Mouse (Mus musculus): ENCODE measurements around the gene Wfdc11.
"Not testable (repeated sequence)": the region's sequence is repeated elsewhere in the genome, so short reads cannot be mapped to it uniquely, and the experiment has no call there.

Gene Wfdc11

DNA sequence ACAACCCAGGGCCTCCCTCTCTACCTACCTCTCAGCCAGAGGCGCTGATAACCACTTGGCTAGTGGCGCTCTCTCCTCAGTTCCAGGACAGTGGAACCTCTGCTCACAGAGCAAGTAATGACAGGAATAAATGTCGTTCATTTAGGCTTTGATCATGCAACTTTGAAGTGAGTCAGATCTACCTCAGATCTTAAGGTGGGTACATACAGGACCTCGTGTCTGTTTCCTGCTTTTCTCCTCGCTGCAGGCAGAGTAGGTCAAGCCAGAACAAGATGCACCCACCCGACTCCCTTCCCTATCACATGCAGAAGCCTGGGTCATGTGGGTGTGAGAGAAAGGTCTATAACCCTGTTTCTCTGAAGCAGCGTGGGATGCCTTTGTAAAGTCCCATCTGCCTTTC is at the start of gene Wfdc11:
Gene Wfdc11, minus strand, starts transcription at position 101 of the 400 bp plus-strand sequence.
- DNase-seq (ENCODE audit: low spot score in 2 of 2), result no peak

DNA sequence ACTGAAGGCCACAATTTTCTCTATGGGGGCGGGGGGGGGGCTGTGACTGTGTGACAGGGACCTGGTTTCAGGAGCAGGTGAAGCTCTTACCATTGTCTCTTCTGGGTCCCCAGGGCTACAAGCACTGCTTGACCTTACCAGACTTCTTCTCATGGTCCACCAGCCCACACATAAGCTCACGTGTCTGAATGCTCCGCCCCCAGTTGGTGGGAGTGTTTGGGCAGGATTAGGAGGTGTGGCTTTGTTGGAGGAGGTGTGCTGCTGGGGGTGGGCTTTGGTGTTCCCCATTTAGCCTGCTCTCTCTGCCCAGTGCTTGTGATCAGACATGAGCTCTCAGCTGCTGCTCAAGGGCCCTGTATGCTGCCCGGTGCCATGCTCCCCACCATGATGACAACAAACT is 49.4 kb upstream of the Wfdc11 start:
- DNase-seq (ENCODE audit: low spot score in 2 of 2), result no peak

DNA sequence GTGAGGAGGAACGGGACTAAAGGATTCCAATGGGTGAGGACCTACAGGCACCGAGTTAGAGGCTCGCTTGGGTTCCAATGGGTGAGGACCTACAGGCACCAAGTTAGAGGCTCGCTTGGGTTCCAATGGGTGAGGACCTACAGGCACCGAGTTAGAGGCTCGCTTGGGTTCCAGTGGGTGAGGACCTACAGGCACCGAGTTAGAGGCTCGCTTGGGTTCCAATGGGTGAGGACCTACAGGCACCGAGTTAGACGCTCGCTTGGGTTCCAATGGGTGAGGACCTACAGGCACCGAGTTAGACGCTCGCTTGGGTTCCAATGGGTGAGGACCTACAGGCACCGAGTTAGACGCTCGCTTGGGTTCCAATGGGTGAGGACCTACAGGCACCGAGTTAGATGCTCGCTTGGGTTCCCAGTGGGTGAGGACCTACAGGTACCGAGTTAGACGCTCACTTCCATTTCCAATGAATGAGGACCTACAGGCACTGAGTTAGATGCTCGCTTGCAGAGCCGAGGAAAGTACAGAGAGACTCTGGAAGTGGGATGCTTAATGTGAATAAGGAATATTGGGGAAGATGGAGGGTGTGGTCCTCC is 42.4 kb upstream of the Wfdc11 start:
- not testable (repeated sequence) for DNase-seq (ENCODE audit: low spot score in 2 of 2)

DNA sequence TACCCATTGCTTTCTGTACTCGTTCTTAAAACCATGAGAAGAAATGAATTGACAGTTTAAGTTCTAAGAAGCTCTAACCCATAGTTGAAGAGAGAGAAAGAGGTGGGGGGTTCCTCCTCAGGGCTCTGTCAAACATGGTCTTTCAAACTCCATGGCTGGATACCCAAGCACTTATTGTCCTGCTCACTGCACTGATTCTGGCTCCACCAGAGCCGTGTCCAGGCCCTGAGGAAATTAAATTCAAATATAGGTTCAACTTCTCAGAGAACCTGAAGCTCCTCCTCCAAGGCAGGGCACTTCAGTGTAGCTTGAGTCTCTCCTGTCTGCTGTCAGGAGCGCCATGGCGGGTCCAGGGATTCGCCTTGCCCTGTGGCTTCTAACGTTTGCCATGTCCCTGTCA is 41.1 kb upstream of the Wfdc11 start, which contains the start of gene Spint5:
Gene Spint5, plus strand, starts transcription at position 301 of the 400 bp plus-strand sequence.
- DNase-seq (ENCODE audit: low spot score in 2 of 2), result no peak

DNA sequence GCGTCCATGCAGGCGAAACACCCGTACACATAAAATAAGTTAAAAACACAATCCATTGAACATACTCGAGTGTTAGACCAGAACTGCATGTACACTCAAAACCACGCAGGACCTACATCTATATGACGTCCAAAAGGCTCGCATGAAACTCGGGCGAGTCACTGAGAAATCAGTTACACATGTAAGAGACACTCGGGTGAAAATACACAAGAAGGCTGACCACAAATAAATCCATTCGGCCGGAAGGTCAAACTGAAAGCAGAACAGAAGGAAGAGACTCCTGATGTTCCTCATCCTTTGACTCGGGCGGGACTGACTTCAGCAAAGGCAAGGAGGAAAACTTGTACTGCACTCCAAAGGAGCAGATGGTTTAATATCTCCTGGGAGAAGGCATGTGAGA is 32.1 kb upstream of the Wfdc11 start:
- DNase-seq (ENCODE audit: low spot score in 2 of 2), result no peak

DNA sequence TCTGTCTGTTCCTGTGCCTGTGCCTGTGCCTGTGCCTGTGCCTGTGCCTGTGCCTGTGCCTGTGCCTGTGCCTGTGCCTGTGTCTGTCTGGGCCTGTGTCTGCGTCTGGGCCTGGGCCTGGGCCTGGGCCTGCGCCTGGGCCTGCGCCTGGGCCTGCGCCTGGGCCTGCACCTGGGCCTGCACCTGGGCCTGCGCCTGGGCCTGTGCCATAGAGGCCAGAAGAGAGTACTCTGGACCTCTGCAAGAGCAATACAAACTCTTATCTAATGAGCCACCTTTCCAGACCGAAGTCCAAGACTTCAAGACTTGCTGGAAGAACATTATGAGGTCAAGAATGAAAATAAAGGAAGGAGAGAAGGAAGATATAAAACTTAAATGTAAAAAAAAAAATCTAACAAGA is 31.4 kb upstream of the Wfdc11 start:
- no peak for DNase-seq (ENCODE audit: low spot score in 2 of 2)

DNA sequence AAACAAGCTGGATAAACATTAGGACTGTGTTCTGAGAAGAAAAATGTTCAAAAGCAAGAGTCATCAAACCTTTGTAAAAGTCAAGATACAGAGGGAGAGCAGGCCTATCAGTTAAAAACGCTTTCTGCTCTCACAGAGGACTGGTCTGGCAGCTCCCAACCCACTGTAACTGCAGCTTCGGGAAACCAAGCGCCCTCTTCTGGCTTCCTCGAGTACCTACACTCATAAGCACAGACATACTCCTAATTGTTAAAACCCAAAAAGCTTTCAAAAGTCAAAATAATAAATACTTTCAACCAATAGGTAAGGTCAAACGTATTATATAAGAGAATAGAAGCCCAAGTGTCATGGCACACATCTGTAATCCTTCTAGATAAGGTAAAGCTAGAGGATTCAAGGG is 30.3 kb upstream of the Wfdc11 start:
- DNase-seq (ENCODE audit: low spot score in 2 of 2), result no peak

DNA sequence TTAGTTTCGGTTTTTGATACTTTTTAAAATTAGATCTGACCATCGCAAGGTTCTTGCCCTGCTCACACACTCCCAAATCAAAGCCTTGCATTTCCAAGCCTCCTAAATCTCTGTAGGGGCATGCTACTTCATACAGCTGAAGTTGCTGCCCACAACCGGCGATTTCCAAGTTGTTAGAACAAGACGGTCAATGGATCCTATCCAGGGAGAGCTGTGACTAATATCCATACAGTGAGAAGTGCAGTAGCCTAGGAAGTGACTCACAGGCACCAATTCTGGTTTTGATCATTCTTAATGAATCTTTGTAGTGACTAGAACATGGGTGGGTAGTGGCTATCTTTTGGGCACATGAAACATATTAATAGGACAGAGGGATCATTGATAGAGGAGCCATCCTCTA is 27.9 kb upstream of the Wfdc11 start:
- DNase-seq (ENCODE audit: low spot score in 2 of 2), result no peak

DNA sequence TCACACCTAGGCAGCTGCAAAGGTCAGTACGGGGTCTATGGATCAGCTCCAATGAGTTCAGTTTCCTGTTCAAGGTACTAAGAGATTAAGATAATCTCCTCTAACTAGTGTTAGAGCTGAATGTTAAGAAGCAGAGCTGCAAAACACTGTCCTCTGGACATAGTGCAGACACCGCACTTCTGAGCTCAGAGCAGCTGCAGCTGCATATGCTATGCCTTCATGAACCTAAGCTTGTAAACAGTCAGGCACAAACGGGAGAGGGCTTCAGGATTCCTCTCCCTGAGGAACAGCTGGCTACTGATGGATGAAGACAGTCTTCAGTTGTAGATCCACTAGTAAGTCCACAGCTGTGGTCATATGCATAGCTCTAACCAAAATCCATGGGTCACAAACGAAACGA is 27.1 kb upstream of the Wfdc11 start:
- DNase-seq (ENCODE audit: low spot score in 2 of 2), result no peak

DNA sequence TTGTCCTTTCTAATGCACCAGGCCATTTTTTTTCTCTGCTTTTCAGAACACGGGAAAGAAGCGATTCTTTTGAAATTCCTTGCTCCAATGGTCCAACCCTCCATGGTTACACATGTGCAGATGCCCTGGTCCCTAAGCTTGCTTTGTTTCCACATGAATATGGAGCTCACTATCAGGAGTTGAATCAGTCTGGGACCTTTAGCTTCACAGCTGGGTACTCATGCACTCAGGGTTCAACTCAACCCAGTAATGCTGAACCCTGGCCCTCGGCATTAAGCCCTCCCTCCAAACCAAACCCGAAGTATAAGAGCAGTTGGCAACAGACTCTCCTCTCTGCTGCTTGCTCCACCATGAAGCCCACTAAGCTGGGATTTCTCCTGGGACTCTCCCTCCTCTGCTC is 24.3 kb upstream of the Wfdc11 start, which contains the start of gene Spint4:
Gene Spint4, plus strand, starts transcription at position 301 of the 400 bp plus-strand sequence.
- no peak for DNase-seq (ENCODE audit: low spot score in 2 of 2)

DNA sequence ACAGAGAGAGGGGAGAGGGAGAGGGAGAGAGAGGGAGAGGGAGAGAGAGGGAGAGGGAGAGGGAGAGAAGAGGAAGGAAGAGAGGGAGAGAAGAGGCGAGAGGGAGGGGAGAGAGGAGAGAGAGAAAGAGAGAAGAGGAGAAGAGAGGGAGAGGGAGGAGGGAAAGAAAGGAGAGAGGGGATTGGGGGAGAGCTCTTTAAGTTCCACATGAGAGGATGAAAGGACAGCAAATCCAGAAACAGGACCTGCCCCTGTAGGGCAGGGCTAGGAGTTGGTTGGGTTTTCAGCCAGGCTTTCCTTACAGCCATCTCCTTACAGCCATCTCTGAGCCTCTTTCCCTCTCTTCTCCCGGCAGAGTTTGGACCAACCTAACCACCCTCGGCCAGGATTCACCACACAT is 10.9 kb upstream of the Wfdc11 start, which contains the start of gene Wfdc13:
Gene Wfdc13, plus strand, starts transcription at position 301 of the 400 bp plus-strand sequence.
- DNase-seq (ENCODE audit: low spot score in 2 of 2), result no peak

DNA sequence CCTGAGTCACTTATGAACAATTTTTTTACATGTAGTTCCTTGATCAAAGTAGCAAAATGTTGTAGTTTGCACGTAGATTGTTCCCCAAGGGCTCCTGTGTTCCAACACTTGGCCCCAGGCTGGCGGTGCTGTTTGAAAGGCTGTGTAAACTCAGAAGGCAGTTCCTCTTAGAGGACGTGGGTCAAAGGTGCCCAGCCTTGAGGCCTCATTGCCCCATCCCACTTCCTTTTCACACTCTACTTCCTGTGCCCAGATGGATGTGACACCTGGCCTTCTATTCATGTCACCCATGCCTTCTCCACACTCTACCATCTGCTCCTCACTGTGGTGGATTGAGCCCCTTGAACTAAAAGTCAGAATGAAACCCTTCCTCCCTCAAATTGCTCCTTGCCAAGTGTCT is 6.0 kb upstream of the Wfdc11 start:
- DNase-seq (ENCODE audit: low spot score in 2 of 2), result peak; percentile 35 to 59

DNA sequence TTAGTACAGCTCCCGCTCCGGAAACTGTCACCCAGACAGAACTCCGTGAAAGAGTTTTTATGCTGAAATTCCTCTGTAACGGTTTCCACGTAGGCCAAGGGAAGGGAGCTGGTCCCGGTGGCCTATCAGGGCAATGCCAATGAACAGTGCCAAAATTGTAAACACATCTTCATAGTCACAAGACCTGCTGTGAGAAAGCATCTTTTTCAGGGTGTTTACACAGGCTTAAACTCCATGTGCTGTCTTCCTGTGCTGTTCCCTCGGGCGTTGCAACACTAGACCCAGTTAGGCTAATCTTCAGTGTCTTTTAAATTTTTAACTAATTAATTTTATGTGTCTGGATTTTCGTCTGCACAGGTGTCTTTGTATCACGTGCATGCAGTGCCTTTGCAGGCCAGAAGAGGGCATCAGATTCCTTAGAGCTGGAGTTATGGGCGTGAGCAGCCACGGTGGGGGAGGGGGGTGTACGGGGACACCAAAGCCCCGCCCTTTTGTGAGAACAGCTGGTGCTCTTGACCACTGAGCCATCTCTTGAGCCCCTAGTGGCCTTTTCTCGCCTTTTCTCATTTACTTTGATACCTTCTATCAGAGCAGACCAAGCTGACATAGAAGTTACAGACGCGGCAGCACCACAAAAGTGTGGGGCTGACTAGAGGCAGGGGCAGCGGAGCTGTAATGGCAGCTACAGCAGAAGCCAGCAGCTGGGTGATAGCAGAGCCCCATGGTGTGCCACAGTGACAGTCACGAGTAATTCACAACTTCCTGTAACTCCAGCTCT is 5.2 kb upstream of the Wfdc11 start:
- peak; percentile 72 to 76 for DNase-seq (ENCODE audit: low spot score in 2 of 2)

DNA sequence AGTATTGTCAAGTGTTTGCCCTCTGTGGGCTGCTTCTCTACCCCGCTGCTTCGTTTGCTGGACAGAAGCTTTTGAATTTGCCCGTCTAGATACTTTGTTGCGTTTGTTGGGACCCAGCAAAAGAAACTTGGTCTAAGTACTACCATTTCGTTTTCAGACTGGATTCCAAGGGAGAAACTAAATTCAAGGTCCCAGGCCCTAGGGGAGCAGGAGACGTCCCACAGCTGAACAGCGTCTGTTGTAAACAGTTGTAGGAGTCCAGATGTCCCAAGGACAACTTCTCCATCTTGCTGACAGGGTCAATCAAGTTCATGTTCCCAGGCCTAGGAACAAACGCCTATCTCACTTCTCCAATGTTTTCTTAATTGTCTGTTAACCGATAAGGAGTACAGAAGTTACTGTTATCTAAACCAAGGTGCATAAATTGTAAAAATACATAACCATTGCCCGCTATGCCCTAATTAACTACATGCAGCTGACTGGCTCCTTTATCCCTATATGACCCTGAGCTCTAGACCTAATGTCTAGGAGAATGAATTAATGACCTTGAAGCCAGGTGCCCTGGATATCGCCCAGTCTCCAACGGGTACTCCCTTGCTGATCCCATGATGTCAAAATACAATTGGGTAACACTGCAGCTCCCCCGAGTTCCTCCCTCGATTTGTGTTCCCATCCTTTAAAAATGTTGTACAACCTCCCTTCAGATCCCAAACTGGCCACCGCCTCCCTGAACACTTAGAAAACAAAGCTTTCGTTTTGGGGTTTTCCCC is 3.2 kb upstream of the Wfdc11 start:
- DNase-seq (ENCODE audit: low spot score in 2 of 2), result no peak

DNA sequence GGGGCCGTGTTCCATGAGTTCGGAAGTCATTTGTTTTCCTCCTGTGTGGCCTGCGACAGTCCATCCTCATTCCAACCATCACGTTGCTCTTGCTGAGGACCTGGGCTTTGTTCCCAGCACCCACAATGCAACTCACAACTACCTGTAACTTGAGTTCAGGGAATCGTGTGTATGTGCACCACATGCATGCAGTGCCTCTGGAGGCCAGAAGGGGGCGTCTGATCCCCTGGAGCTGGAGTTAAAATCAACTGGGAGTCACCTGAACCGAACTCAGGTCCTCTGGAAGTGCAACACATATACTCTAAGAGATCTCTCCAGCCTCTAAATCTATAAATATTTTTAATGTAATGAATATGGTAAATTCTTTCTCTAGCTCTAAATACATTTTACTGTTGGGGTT is 2.2 kb upstream of the Wfdc11 start:
- no peak for DNase-seq (ENCODE audit: low spot score in 2 of 2)

DNA sequence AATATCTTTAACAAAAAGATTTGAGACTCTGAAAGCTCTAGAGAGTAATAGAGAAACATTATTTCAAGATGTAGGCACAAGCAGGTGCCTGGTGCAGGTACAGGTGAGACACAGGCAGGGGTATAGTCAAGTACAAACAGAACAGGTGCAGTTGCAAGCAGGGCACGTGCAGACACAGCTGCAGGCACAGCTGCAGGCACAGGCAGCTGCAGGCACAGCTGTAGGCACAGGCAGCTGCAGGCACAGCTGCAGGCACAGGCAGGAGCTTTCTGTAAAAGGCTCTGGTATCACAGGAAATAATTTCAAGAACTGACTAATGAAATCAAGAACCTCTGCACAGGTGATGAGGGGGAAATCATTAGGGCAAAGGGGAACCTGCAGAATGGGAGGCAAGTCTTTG is 2.9 kb downstream of the Wfdc11 start:
- no peak for DNase-seq (ENCODE audit: low spot score in 2 of 2)

DNA sequence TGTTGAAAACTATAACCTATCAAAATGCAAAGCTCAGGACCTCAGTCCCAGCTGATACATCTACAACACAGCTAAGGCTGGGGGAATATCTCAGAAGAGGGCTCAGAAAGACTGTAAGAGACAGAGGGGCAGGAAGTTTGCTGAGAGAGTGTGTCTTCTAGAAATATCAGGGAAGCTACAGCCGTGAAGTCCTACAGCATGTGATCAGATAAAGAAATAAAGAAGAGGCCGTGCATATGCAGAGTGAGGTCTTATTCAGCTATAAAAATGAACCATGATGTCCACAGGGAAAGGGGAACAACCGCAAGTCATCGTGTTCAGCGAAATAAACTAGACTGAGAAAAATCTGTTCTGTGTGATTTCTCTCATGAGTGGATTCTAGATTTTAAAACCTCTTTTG is 3.6 kb downstream of the Wfdc11 start:
- DNase-seq (ENCODE audit: low spot score in 2 of 2), result no peak

DNA sequence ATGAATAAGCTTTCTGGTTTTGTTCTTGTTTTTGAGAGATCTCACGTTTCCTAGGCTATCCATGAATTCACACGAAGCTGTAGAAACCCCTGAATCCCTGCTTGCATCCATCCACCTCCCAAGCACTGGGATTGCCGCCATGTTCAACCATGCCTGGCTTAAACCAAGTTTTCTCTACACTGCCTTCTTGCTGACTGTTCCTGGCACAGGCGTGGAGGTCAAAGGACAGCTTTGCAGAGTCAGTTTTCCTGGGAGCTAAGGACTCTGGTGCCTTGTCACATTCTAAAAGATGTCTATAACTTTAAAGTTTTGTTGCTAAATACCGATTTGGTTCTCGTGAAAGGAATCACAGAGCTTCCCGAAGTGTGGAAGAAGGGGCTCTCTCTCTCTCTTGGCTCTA is 9.0 kb downstream of the Wfdc11 start:
- no peak for DNase-seq (ENCODE audit: low spot score in 2 of 2)

DNA sequence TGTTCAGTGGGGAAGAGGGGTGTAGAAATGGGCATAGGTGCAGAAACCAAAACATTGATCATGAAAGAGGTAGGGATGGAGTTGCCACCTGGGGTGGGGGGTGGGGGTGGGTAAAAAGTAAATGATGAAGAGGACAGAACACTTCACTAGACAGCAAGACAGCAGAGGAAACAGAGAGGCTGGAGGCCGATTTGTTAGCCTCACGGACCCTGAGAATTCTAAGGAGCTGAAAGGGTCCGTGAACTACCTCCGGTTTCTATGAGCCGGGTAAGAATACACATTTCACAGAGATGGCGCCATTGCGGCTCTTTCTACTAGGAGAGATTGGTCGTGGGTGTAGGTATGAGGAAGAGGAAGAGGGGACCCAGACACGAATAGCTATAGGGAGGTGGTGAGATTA is 17.4 kb downstream of the Wfdc11 start, which contains the start of gene Wfdc9:
Gene Wfdc9, minus strand, starts transcription at position 101 of the 400 bp plus-strand sequence.
- DNase-seq (ENCODE audit: low spot score in 2 of 2), result no peak

DNA sequence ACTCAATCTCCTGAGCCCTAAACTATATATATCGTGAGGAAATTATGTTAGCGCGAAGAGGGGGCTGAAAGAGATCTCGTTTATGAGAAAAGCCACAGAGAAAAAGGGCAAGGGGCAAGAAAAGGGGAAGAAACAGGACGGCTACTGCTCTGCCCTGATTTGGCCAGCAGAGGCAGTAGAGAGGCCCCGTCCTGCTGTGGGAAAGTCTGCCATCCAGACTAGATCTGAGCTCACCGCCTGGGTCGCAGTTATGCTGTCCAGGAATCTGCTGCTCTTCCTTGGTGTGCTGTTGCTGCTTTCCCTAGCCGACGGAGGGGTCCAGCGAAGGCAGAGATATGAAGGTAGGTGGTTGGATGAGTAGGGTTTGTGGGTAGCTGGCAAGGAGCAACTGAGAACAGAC is 18.0 kb downstream of the Wfdc11 start, which contains the start of gene Wfdc10:
Gene Wfdc10, plus strand, starts transcription at position 189 of the 400 bp plus-strand sequence.
- peak; percentile 19 to 50 for DNase-seq (ENCODE audit: low spot score in 2 of 2)

DNA sequence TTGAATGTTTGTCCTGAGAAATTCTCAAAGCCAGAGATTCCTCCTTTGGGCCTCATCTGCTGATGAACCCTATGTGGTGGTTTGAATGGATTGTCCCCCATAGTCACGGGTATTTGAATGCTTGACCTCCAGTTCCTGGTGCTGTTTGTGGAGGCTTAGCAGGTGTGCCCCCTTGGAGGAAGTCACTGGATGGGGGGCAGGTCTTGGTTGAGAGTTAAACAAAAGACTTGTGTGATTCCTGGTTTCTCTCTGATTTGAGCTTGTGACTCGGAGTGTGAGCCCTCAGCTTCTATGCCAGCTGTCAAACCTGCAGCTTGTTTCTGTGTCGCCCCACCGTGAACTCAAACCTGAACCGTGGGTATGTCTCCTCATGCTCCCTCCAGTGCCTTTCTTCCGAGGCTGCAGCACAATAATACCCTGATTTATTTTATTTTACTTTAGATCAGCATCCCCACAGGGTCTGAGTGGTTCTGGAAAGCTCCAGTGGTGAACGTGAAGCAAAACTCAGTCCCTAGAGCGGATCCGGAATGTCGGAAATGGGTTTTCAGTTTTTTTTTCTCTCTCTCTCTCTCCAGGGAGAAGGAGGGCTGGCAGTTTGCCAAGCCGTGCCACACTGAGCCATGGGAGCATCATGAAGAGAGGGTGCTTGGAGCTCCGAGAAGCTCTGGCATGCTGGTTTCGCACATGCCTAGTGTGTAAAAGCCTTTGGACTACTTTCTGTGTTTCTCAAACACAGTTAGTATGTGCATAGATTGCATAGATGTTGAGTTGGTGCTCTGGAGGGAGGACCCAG is 31.8 kb downstream of the Wfdc11 start:
- no peak for DNase-seq (ENCODE audit: low spot score in 2 of 2)

DNA sequence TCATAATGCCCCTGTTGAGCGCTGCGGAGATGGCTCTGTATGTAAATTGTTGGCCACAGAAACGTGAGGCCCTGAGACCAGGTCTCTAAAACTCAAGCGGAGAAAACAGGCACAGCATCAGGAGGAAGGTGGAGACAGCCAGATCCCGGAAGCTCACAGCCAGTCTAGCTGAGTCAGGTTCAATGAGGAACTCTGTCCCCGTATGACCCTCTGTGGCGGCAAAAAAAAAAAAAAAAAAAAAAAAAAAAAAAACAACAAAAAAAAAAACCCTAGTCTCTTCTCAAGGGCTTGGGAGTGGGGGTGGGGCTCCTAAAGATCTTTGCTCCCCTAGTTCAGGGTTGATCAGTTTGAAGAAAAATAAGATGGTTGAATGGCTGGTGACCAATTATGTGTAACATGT is 32.8 kb downstream of the Wfdc11 start:
- no peak for DNase-seq (ENCODE audit: low spot score in 2 of 2)
